Mouse (Mus musculus) spleen, adult 2 months (tissue): ENCODE measurements around the gene Ncoa3.

ENCODE experiments used
- CTCF ChIP-seq: fragments of 200-500 bp; IDR thresholded peaks from 2 replicates; pipeline ENCODE4 v1.5.1; 2011; ENCODE audit warnings: mild to moderate bottlenecking, inconsistent platforms; ENCODE audit not compliant: insufficient read depth, insufficient read length, insufficient replicate concordance; ENCODE audit errors: extremely low read depth
- POLR2A ChIP-seq: fragments of 200-500 bp; IDR thresholded peaks from 2 replicates; pipeline ENCODE4 v1.6.1; 2011; ENCODE audit warnings: low read depth, low read length, inconsistent platforms

- TF ChIP-seq POLR2A = no peak
- TF ChIP-seq CTCF = no peak
These were observed 36.8 kb downstream of the Ncoa3 start for GRCm38 (mm10) chr2:166029232-166029631.
